Mouse (Mus musculus) kidney, postnatal 0 days (tissue): ENCODE results near the gene Hdac1. TPM values are rescaled to one million over a fixed set of nuclear protein-coding genes. Genes with fewer than 3 reads are reported as not detected.
A peak's percentile ranks its signal among the peaks of the same experiment; 100 is the strongest.

Source experiments
- ATAC-seq: fragments of 200-750 bp; cut with Nextera tagmentation; replicated peaks from 2 replicates; pipeline ENCODE4 v1.8.0; 2017; ENCODE audit warnings: low read depth, moderate number of reproducible peaks, moderate TSS enrichment, moderate library complexity; ENCODE audit not compliant: low FRiP score
- DNase-seq: peaks from one replicate; pipeline ENCODE4 v3.0.0-alpha.2; 2016; ENCODE audit warnings: low spot score
- H3K27ac ChIP-seq: fragments of 300-500 bp; sonication (generic); 2 replicates; pipeline ENCODE4 v1.5.1; 2014; ENCODE audit warnings: mild to moderate bottlenecking
- H3K27me3 ChIP-seq: fragments of 300-500 bp; sonication (generic); 2 replicates; pipeline ENCODE4 v1.6.1; 2014; ENCODE audit warnings: low read length, mixed read lengths; ENCODE audit not compliant: insufficient read depth
- H3K36me3 ChIP-seq: fragments of 300-500 bp; sonication (generic); 2 replicates; pipeline ENCODE4 v1.6.1; 2014; ENCODE audit warnings: low read length, mixed read lengths; ENCODE audit not compliant: insufficient read depth
- H3K4me1 ChIP-seq: fragments of 300-500 bp; sonication (generic); replicated peaks from 2 replicates; pipeline ENCODE4 v1.6.1; 2014; ENCODE audit warnings: antibody characterized with exemption, low read length, mixed read lengths; ENCODE audit not compliant: insufficient read depth
- H3K4me2 ChIP-seq: fragments of 300-500 bp; sonication (generic); 2 replicates; pipeline ENCODE4 v1.6.1; 2014; ENCODE audit warnings: mild to moderate bottlenecking, low read length, moderate library complexity, mixed read lengths
- H3K4me3 ChIP-seq: fragments of 300-500 bp; sonication (generic); replicated peaks from 2 replicates; pipeline ENCODE4 v1.5.1; 2014; ENCODE audit warnings: low read depth, low read length
- H3K9ac ChIP-seq: fragments of 300-500 bp; sonication (generic); 2 replicates; pipeline ENCODE4 v1.6.1; 2014; ENCODE audit warnings: low read depth, low read length
- H3K9me3 ChIP-seq: fragments of 300-500 bp; sonication (generic); replicated peaks from 2 replicates; pipeline ENCODE4 v1.6.1; 2016; ENCODE audit warnings: low read length, inconsistent platforms, mixed read lengths
- CTCF ChIP-seq: IDR thresholded peaks from 2 replicates; pipeline ENCODE4 v1.5.1; 2016; ENCODE audit warnings: antibody characterized with exemption, low read depth, mild to moderate bottlenecking, moderate library complexity
- WGBS: fragments of 180-500 bp; shearing (Covaris S2); extraction: QIAGEN DNeasy Blood & Tissue Kit; methylation state at CpG from one replicate; pipeline ENCODE4 v1.1.7; 2014; 5-methylcytosine and 5-hydroxymethylcytosine counted together
- polyA plus RNA-seq: library from polyadenylated mRNA; unstranded; fragments of >200 nt; fragmentation: Nextera tagmentation; extraction: Ambion mirVana; gene quantifications from 2 replicates; pipeline ENCODE4 v1.2.1, GENCODE M21; 2015

Hdac1 gene
- polyA plus RNA-seq, 1 experiment from 2014 or later = 170 TPM

- no peak for TF ChIP-seq CTCF
- H3K27me3 ChIP-seq = no peaks in the 10 kb centered on the region
- H3K4me1 ChIP-seq = 0 out of 2 replicates have a peak, but pooled peaks cover 4% of the 10 kb centered on the region
- no peaks in the 10 kb centered on the region for H3K36me3 ChIP-seq
- no peak within 1 kb of the TSS for H3K9ac ChIP-seq
- no peak within 1 kb of the TSS for H3K4me3 ChIP-seq
- H3K27ac ChIP-seq = peak within 1 kb of the TSS; percentile 54
- DNase-seq (no peak), ATAC-seq (no peak)
- H3K9me3 ChIP-seq = no peaks in the 10 kb centered on the region
- WGBS = 87% methylated on average over 8 of the region's 8 CpGs
- H3K4me2 ChIP-seq = no peak within 1 kb of the TSS
Observed at GRCm38 (mm10) chr4:129573430-129573829, 30.9 kb upstream of the Hdac1 start, which contains the start of gene Lck. Lck (minus strand) TSS chr4:129573641.

DNA sequence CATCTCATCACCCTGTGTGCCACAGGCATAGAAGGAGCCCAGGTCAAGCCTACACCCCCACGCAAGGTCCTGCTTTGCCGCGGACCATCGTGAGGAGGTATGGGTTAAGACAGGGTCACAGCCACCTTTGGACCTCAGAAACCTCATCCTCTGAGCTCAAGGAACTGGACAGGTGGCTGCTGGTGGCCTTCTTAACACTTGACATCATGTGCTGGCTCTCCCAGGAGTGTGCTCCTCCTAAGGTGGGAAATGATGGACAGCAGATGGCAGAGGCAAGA, 30.5 kb upstream of the Hdac1 start:
- H3K9ac ChIP-seq = no peak overlapping the region
- no peak for DNase-seq
- peak overlapping the region; percentile 54; the same call in 1 of the 2 replicates for H3K27ac ChIP-seq
- H3K4me2 ChIP-seq = no peak overlapping the region
- H3K9me3 ChIP-seq = no peaks in the 10 kb centered on the region
- no peaks in the 10 kb centered on the region for H3K27me3 ChIP-seq
- H3K4me1 ChIP-seq = 0 out of 2 replicates have a peak, but pooled peaks cover 4% of the 10 kb centered on the region
- TF ChIP-seq CTCF = no peak
- 89% methylated on average over 4 of the region's 4 CpGs for WGBS
- no peak for ATAC-seq
- no peak overlapping the region for H3K4me3 ChIP-seq
- no peaks in the 10 kb centered on the region for H3K36me3 ChIP-seq

DNA sequence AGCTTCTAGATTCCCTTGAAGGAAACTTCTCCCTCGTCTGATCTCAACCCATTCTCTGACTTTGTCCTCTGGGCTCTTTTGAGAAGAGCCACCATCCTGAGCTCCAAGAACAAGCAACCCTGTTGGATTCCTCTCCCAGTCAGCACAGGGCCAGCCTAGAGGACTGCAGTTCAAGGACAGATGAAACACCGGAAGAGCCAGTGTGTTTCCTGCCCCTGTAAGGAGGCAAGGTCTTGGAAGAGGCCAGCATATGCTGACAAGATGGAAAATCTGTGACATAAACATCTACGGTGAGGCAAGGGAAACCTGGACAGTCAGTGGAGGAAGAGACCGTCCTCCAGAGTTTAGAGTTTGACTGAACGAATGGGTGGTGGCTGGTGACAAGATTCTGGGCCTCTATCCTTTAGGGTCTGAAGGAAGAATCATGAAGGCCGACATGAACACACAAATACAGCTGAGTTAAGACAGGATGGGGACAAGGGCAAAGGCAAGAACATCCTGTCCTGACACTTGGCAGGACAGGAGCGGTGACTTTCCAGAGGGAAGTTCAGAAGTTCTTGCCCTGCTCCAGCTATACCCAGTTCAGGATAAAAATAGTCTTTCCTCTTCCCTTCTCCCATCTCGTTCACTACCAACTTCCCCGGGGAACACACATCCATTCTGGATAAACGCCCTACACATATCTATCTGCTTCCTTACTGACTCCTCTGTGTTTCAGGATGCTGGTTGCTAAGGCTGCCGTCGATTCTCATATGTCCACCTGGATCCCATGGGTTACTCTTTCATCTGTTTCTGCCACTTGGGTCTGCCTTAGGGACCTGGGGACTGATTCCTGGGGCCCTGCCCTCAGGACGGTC, 30.0 kb upstream of the Hdac1 start:
- no peaks in the 10 kb centered on the region for H3K27me3 ChIP-seq
- H3K4me2 ChIP-seq = no peak overlapping the region
- ATAC-seq (no peak), DNase-seq (peak; percentile 25)
- no peak overlapping the region for H3K9ac ChIP-seq
- peak overlapping the region; percentile 54 for H3K27ac ChIP-seq
- H3K9me3 ChIP-seq = no peaks in the 10 kb centered on the region
- no peaks in the 10 kb centered on the region for H3K36me3 ChIP-seq
- no peak overlapping the region for H3K4me3 ChIP-seq
- H3K4me1 ChIP-seq = 0 out of 2 replicates have a peak, but pooled peaks cover 4% of the 10 kb centered on the region
- no peak for TF ChIP-seq CTCF
- WGBS = 72% methylated on average over 13 of the region's 13 CpGs

- Histone ChIP-seq H3K27me3 (no peaks in the 10 kb centered on the region), H3K4me1 (0 out of 2 replicates have a peak, but pooled peaks cover 4% of the 10 kb centered on the region), H3K27ac (peak overlapping the region; percentile 54; the same call in 1 of the 2 replicates), H3K4me3 (no peak overlapping the region), H3K36me3 (no peaks in the 10 kb centered on the region), H3K4me2 (no peak overlapping the region), H3K9me3 (no peaks in the 10 kb centered on the region), H3K9ac (no peak overlapping the region)
- 78% methylated on average over 8 of the region's 8 CpGs for WGBS
- TF ChIP-seq CTCF = no peak
- ATAC-seq (no peak), DNase-seq (no peak)
Observed at GRCm38 (mm10) chr4:129571551-129572084, 29.1 kb upstream of the Hdac1 start.

DNA sequence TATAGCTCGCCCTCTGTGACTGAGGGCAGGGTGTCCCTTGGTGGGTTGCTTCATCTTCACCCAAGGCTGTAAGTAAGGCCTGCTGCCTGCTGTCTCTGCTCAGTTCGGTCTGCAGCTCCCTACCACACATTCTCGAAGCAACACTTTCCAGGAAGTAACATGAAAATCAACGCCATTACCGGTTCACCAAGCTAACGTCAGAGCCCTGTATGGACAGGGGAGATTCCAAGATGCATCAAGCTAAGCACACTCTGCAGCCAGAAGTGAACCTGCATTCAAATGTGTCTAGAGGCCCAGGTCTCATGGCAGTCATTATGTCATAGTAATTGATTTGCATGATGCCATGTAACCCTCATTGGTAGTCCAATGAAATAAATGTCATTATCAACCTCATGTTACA, 27.5 kb upstream of the Hdac1 start:
- Histone ChIP-seq H3K4me2 (no peak overlapping the region), H3K9me3 (no peaks in the 10 kb centered on the region), H3K9ac (no peak overlapping the region), H3K27me3 (no peaks in the 10 kb centered on the region), H3K4me3 (no peak overlapping the region), H3K4me1 (0 out of 2 replicates have a peak, but pooled peaks cover 2% of the 10 kb centered on the region), H3K27ac (no peak overlapping the region), H3K36me3 (no peaks in the 10 kb centered on the region)
- ATAC-seq (no peak), DNase-seq (no peak)
- 81% methylated on average over 6 of the region's 6 CpGs for WGBS
- TF ChIP-seq CTCF = no peak

GRCm38 (mm10) chr4:129568366-129568765, 25.9 kb upstream of the Hdac1 start:
- H3K27me3 ChIP-seq = no peaks in the 10 kb centered on the region
- H3K9me3 ChIP-seq = no peaks in the 10 kb centered on the region
- ATAC-seq (no peak), DNase-seq (no peak)
- no peak overlapping the region for H3K27ac ChIP-seq
- H3K36me3 ChIP-seq = no peaks in the 10 kb centered on the region
- no peak overlapping the region for H3K4me3 ChIP-seq
- no peak overlapping the region for H3K9ac ChIP-seq
- WGBS = 91% methylated on average over 7 of the region's 7 CpGs
- H3K4me2 ChIP-seq = no peak overlapping the region
- no peak for TF ChIP-seq CTCF
- no peaks in the 10 kb centered on the region for H3K4me1 ChIP-seq
